Comparison of ENCODE assay signal across 17 mouse cellular contexts in genomic region chr10:70983036-70983670, GRCm38 (mm10).
DNase-seq lines count a peak whose midpoint lies in the region; ATAC-seq lines count a peak whose summit lies in the region.
"Had no signal": no experiment of that assay in that cellular context is flagged by ENCODE, and none has a peak within 500 bp of the region (broad histone marks: within the 10 kb centered on the region; RNA-seq: fewer than 3 reads in every experiment).

No protein-coding gene starts in this region.

- no peak for ATAC-seq in limb, embryonic 12.5 days (ENCODE audit: insufficient number of reproducible peaks, insufficient read depth, low FRiP score, low TSS enrichment, low read depth)
- ATAC-seq: forebrain, embryonic 16.5 days had no signal

- peak overlapping the region; percentile 75 for H3K27ac ChIP-seq in limb, embryonic 12.5 days
- H3K27ac ChIP-seq: forebrain, embryonic 12.5 days; heart, adult 2 months; hindbrain, embryonic 15.5 days had no signal

- H3K4me3 ChIP-seq in limb, embryonic 12.5 days (replicated peaks) = no peak overlapping the region
- H3K4me3 ChIP-seq: forebrain, embryonic 12.5 days; heart, adult 2 months; heart, embryonic 12.5 days; hindbrain, embryonic 15.5 days had no signal

- H3K4me2 ChIP-seq in limb, embryonic 12.5 days = 0 out of 2 replicates have a peak overlapping the region, but pooled peaks have one; percentile 13
- H3K4me2 ChIP-seq: forebrain, embryonic 12.5 days; heart, embryonic 12.5 days; hindbrain, embryonic 15.5 days had no signal

- H3K4me1 ChIP-seq in limb, embryonic 12.5 days (replicated peaks) = peaks cover 17% of the 10 kb centered on the region
- H3K4me1 ChIP-seq: forebrain, embryonic 12.5 days; heart, embryonic 12.5 days; hindbrain, embryonic 15.5 days had no signal

- 55% methylated on average over 11 of the region's 11 CpGs for WGBS in limb, embryonic 12.5 days

- no peaks in the 10 kb centered on the region for H3K27me3 ChIP-seq in limb, embryonic 12.5 days
- H3K27me3 ChIP-seq: forebrain, embryonic 12.5 days; heart, embryonic 12.5 days; hindbrain, embryonic 15.5 days had no signal

- peak; percentile 37 for DNase-seq in gastrocnemius, adult 18-20 months (ENCODE audit: low spot score)
- DNase-seq in gastrocnemius, postnatal 10 days = no peak
- DNase-seq in kidney, adult 9 months = peak; percentile 60
- no peak for DNase-seq in kidney, adult 11 months
- peak; percentile 57 for DNase-seq in skeletal muscle tissue, adult 2 months (ENCODE audit: low read depth, low spot score)
- no peak for DNase-seq in adrenal gland, adult 8-10 months
- no peak for DNase-seq in left cerebral cortex, adult 11 months (ENCODE audit: low spot score)
- DNase-seq: adrenal gland, postnatal 14 days; cerebellum, adult 11-12 months; cerebellum, adult 9-10 months; cerebellum, postnatal 25 days; heart, adult 2 months had no signal

- H3K9me3 ChIP-seq in limb, embryonic 12.5 days = no peaks in the 10 kb centered on the region
- H3K9me3 ChIP-seq: forebrain, embryonic 12.5 days; heart, embryonic 12.5 days; hindbrain, embryonic 15.5 days had no signal

- no peaks in the 10 kb centered on the region for H3K36me3 ChIP-seq in limb, embryonic 12.5 days
- H3K36me3 ChIP-seq: forebrain, embryonic 12.5 days; heart, embryonic 12.5 days; hindbrain, embryonic 15.5 days had no signal

- H3K9ac ChIP-seq in limb, embryonic 12.5 days (replicated peaks) = no peak overlapping the region
- H3K9ac ChIP-seq: forebrain, embryonic 12.5 days; heart, embryonic 12.5 days; hindbrain, embryonic 15.5 days had no signal

Comparison
In these comparisons a context has a peak if more than half of its experiments do, and no peak if none do; other contexts are left out.
1. DNase-seq: peak in gastrocnemius, adult 18-20 months (single experiment), kidney, adult 9 months (single experiment) and skeletal muscle tissue, adult 2 months (single experiment); none in gastrocnemius, postnatal 10 days (single experiment), kidney, adult 11 months (single experiment), adrenal gland, adult 8-10 months (single experiment) and left cerebral cortex, adult 11 months (single experiment).